Mouse (Mus musculus) ES-CJ7 (cell line): ENCODE results near the gene Mtmr10.

Source experiments
- DNase-seq: peaks from one replicate; pipeline ENCODE4 v3.0.0; 2011; ENCODE audit warnings: low read depth, low spot score

The Mtmr10 gene

GRCm38 (mm10) chr7:64287414-64288091 lies at the start of gene Mtmr10:
Gene Mtmr10 (plus strand): TSS chr7:64287653.
- DNase-seq = peak; percentile 98

GRCm38 (mm10) chr7:64237747-64238146 lies 49.7 kb upstream of the Mtmr10 start:
- no peak for DNase-seq

- DNase-seq = no peak
Measured at GRCm38 (mm10) chr7:64238410-64239086, 48.9 kb upstream of the Mtmr10 start.

- DNase-seq = no peak
Measured at GRCm38 (mm10) chr7:64239138-64239805, 48.2 kb upstream of the Mtmr10 start.

GRCm38 (mm10) chr7:64239806-64240315 lies 47.6 kb upstream of the Mtmr10 start:
- DNase-seq = no peak

- no peak for DNase-seq
Measured at GRCm38 (mm10) chr7:64242424-64242823, 45.0 kb upstream of the Mtmr10 start.

- DNase-seq = no peak
Measured at GRCm38 (mm10) chr7:64244371-64244770, 43.1 kb upstream of the Mtmr10 start.

- no peak for DNase-seq
Measured at GRCm38 (mm10) chr7:64246713-64247112, 40.7 kb upstream of the Mtmr10 start.

- DNase-seq = no peak
Measured at GRCm38 (mm10) chr7:64248352-64248751, 39.1 kb upstream of the Mtmr10 start.

- DNase-seq = no peak
Measured at GRCm38 (mm10) chr7:64249715-64250114, 37.7 kb upstream of the Mtmr10 start.

GRCm38 (mm10) chr7:64250417-64250816 lies 37.0 kb upstream of the Mtmr10 start:
- no peak for DNase-seq

GRCm38 (mm10) chr7:64253736-64254135 lies 33.7 kb upstream of the Mtmr10 start:
- no peak for DNase-seq

GRCm38 (mm10) chr7:64265502-64266279 lies 21.8 kb upstream of the Mtmr10 start:
- no peak for DNase-seq

- DNase-seq = no peak
Measured at GRCm38 (mm10) chr7:64266587-64266986, 20.9 kb upstream of the Mtmr10 start.

GRCm38 (mm10) chr7:64271926-64272325 lies 15.5 kb upstream of the Mtmr10 start:
- DNase-seq = peak; percentile 77

- no peak for DNase-seq
Measured at GRCm38 (mm10) chr7:64275518-64275917, 11.9 kb upstream of the Mtmr10 start.

- DNase-seq = no peak
Measured at GRCm38 (mm10) chr7:64276921-64277320, 10.5 kb upstream of the Mtmr10 start.

- DNase-seq = no peak
Measured at GRCm38 (mm10) chr7:64278526-64278925, 8.9 kb upstream of the Mtmr10 start.

GRCm38 (mm10) chr7:64279548-64279947 lies 7.9 kb upstream of the Mtmr10 start:
- no peak for DNase-seq

- DNase-seq = no peak
Measured at GRCm38 (mm10) chr7:64286566-64286965, 887 bp upstream of the Mtmr10 start.

GRCm38 (mm10) chr7:64289416-64289815 lies 2.0 kb downstream of the Mtmr10 start:
- DNase-seq = no peak

GRCm38 (mm10) chr7:64290431-64290830 lies 3.0 kb downstream of the Mtmr10 start:
- no peak for DNase-seq
